Mouse (Mus musculus): ENCODE measurements around the gene Tnxb.

Gene Tnxb

DNA sequence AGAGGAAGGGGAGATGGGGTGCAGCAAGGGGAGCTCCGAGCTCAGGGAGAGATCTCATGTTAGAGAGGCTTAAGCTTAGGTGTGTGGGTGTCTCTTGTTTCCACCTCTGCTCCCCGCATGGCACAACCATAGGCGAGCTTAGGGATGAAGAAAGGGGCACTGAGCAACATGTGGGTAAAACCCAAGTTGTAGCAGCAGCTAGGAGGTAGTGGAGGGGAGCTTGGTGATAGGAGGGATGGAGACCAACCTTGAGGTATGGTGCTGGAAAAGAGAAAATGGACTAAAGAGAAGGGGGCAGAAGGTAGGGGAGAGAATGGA, 10.5 kb upstream of the Tnxb start:
- DNase-seq (ENCODE audit: low spot score) = no peak

GRCm38 (mm10) chr17:34660259-34660820, 10.0 kb upstream of the Tnxb start:
- no peak for DNase-seq (ENCODE audit: low spot score)

- DNase-seq (ENCODE audit: low spot score) = no peak
Measured at GRCm38 (mm10) chr17:34661121-34661591, 9.2 kb upstream of the Tnxb start.

DNA sequence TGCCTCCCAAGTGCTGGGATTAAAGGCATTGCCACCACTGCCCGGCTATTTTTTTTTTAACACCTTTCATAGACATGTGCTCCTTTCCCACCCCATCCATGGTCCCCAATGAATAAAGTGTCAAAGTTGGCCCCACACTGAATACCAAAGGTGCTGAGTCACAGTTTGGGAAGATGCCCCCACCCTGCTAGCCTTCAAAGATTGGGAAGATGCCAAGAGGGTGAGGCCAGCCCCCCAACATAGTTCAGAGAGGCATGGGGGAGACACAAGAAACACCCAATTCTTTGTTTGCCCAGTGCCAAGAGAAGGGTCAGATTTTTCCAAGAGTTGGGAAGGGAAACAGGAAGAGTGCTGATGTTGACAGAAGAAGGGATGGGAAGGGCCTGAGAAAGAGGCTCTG, 7.9 kb upstream of the Tnxb start:
- DNase-seq (ENCODE audit: low spot score) = no peak

GRCm38 (mm10) chr17:34662978-34663377, 7.4 kb upstream of the Tnxb start:
- no peak for DNase-seq (ENCODE audit: low spot score)

- DNase-seq (ENCODE audit: low spot score) = no peak
Measured at GRCm38 (mm10) chr17:34663558-34663957, 6.8 kb upstream of the Tnxb start.

- no peak for DNase-seq (ENCODE audit: low spot score)
Measured at GRCm38 (mm10) chr17:34664472-34664871, 5.9 kb upstream of the Tnxb start.

DNA sequence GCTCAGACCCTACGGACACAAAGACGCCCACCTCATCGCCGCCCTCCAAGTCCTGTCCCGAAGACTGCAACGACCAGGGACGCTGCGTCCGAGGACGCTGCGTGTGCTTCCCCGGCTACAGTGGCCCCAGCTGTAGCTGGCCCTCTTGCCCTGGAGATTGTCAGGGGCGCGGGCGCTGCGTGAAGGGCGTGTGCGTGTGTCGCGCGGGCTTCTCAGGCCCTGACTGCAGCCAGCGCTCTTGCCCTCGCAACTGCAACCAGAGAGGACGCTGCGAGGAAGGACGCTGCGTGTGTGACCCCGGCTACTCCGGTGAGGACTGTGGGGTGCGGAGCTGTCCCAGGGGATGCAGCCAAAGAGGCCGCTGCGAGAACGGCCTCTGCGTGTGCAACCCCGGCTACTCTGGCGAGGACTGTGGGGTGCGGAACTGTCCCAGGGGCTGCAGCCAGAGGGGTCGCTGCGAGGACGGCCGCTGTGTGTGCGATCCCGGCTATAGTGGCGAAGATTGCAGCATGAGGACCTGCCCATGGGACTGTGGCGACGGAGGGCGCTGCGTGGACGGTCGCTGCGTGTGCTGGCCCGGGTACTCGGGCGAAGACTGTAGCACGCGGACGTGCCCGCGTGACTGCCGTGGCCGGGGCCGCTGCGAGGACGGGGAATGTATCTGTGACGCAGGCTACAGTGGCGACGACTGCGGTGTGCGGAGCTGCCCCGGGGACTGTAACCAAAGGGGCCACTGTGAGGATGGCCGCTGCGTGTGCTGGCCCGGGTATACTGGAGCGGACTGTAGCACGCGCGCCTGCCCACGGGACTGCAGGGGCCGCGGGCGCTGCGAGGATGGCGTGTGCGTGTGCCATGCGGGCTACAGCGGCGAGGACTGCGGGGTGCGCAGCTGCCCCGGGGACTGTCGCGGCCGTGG, 1.1 kb downstream of the Tnxb start:
- no peak for DNase-seq (ENCODE audit: low spot score)

GRCm38 (mm10) chr17:34672246-34672792, 2.0 kb downstream of the Tnxb start:
- no peak for DNase-seq (ENCODE audit: low spot score)

DNA sequence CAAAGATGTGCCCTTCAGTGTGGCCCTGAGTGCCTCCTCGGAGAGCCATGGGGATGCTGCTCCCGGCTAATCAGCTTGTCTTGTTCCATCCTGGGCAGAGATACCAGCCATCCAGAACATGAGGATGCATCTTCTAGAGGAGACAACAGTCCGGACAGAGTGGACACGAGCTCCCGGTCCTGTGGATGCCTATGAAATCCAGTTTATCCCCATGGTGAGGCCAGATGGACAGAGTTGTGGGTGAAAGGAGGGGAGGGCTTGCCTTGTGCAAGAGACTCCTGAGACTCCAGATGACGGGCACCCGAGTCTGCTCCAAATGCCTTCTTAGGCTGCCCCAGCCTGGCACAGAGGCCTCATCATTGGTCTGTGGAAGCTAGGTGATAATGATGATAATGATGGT, 2.8 kb downstream of the Tnxb start:
- no peak for DNase-seq (ENCODE audit: low spot score)

- DNase-seq (ENCODE audit: low spot score) = no peak
Measured at GRCm38 (mm10) chr17:34674524-34675204, 4.3 kb downstream of the Tnxb start.

GRCm38 (mm10) chr17:34675205-34676092, 5.1 kb downstream of the Tnxb start:
- no peak for DNase-seq (ENCODE audit: low spot score)

- DNase-seq (ENCODE audit: low spot score) = no peak
Measured at GRCm38 (mm10) chr17:34676093-34676460, 5.7 kb downstream of the Tnxb start.

GRCm38 (mm10) chr17:34676671-34677070, 6.3 kb downstream of the Tnxb start:
- DNase-seq (ENCODE audit: low spot score) = no peak

DNA sequence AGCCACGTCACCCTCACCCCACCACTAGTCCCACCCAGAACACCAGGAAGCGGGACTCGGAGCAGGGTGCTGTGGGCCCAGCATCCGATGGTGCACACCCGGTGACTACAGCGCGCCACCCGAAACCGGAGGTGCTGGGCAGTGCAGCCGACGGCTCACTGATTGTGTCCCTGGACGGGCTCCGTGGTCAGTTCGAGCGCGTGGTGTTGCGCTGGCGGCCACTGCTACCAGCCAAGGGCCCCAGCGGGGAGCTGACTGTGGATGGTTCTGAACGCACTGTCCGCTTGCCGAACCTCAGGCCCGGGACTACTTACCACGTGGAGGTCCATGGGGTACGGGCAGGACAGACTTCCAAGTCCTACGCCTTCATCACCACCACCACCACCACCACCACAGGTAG, 9.9 kb downstream of the Tnxb start:
- no peak for DNase-seq (ENCODE audit: low spot score)

DNA sequence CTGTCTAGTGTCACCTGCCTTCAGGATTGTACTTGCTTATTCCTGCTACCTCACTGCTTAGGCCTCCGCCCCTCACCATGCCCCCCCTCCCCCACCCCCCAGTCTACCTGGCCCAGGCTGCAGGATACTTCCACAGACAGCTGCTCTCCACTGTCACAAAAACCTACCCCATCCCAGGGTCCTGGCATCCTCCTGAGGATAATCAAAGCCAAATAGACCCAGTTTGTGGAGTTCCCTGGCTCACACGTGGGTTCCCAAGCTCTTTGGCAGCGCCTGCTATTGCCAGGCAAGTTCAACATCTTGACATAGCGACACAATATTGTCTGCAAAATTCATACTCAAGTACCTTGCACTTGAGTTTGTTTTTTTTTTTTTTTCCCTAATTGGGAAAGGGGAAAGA, 10.3 kb downstream of the Tnxb start:
- DNase-seq (ENCODE audit: low spot score) = no peak

- DNase-seq (ENCODE audit: low spot score) = no peak
Measured at GRCm38 (mm10) chr17:34681132-34681571, 10.8 kb downstream of the Tnxb start.

- no peak for DNase-seq (ENCODE audit: low spot score)
Measured at GRCm38 (mm10) chr17:34681881-34682536, 11.7 kb downstream of the Tnxb start.

DNA sequence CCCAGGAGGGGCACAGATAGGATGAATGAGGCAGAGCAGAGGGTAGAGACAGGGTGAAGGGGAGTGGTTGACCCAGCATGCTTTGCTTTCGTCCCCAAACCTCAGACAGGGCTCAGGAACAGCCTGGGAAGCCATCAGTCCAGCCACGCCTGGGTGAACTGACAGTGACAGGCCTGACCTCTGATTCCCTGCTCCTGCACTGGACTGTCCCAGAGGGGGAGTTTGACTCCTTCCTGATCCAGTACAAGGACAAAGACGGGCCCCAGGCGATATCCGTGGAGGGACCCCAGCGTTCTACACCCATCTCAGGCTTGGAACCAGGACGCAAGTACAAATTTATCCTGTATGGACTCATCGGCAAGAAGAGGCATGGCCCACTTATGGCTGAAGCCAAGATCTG, 12.8 kb downstream of the Tnxb start:
- no peak for DNase-seq (ENCODE audit: low spot score)

GRCm38 (mm10) chr17:34683686-34684220, 13.4 kb downstream of the Tnxb start:
- no peak for DNase-seq (ENCODE audit: low spot score)
